Mouse (Mus musculus) left cerebral cortex, adult 9 months (tissue): ENCODE data around the gene Ppl.

Source experiments
- DNase-seq, 2 experiments: peaks; one replicate each; pipeline ENCODE4 v3.0.0; 2022; ENCODE audit warnings: low spot score in 2 of 2

Gene Ppl

DNA sequence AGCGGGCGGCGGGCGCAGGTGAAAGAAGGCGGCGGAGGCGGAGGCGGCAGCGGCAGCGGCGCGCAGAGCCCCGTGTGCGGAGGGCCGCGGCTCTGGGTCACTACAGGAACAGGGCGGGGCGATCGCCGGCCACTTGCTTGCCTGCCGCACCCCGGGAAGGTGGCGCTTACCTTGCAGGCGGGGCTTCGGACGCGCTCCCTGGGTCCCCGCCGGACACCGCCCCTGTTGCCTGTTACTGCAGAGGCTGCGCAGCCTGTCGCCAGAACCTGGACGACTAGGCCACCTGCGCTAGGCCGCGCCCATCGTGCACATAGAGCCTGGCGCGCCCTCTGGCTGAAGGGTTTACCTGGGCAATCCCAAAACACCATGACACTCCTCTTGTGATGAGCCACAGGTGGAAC is at the start of gene Ppl:
Gene Ppl (minus strand): TSS at position 21 of the 401 bp plus-strand sequence.
- no peak for DNase-seq

DNA sequence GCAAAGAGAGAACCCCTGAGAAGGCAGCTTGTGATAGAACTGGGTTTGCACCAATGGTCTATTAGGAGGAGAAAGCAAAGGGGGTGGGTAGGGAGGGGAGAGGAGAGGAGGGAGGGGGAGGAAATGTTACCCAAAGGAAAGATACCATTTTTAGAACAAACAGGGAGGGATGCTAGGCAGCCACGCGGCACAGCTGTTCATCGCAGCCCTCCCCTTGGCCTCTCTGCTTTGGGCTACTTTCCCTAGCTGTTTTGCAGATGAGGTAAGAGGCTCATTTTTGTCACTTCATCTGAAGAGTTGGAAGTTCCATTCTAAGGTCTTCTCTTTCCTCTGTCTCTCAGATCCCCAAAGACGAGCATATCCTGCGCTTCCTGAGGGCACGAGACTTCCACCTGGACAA is 40.4 kb upstream of the Ppl start:
- no peak for DNase-seq

DNA sequence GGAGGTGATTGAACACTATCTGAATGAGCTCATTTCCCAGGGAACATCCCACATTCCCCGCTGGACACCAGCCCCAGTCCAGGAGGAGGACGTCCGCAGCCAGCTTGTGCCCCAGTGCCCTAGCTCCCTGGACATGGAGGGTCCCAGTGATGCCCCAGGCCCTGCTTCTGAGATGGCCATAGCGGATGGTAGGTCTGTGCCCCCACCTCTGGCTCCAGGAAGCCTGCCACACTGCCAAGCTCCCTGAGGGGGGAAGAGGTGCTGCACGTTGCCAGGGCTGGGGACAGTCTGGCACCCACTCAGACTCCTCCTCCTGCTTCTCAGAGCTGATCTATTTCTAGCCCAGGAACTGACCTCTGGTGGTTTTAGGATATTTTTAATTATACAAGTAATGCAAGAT is 36.6 kb upstream of the Ppl start:
- DNase-seq: no peak

DNA sequence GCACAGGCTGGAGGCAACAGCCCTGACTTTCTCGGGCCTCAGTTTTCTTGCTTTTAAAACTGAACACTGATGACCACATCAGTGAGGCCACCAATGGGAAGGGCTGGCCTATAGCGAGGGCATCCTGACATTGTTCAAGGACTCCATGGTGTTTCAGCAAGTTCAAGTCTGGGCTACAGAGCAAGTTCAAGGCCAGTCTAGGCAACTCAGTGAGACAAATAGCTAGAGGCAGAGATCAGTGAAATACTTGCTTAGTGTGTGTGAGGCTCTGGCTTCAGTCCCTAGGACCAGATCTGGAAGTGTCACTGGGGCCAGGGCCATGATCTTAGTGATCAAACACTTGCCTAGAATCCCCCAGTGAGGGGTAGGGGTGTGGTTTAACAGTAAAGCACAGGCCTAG is 35.8 kb upstream of the Ppl start:
- DNase-seq: no peak

DNA sequence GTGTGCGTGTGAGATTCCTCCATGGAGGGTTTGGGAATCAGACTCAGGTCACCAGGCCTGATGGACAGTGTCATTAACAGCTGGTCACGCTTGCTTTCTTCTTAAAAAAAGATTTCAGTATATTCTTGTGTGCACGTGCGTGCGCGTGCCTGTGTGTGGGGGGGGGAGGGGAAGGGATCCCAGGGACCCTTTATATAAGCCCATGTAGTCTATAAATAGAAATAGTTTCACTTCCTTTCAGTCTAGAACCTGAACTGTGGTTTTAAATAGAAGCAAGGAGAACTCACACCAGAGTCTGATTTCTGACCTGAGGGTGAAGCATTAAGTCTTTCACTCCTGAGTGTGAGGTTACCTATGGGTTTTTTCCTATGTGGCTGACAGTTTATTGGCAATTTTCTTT is 32.1 kb upstream of the Ppl start:
- DNase-seq: no peak

DNA sequence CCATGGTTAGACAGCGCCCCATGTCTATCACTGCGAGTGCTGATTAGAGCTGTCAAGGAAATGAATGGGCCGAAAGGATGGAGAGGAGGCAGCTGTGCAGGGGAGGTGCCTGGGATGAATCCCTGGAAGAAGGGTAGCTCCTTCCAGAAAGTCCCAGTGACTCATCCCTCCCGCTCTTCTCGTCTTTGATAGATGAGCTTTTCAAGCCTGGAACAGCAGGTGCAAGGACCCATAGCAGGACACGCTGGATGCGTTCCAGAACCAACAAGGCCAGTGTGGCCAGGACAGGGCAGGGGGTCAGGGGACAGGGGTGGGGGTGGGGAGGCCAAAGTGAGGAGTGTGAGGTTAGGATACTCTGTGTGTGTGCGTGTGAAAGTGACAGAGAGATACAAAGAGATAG is 27.0 kb upstream of the Ppl start:
- peak in 1 of 2 experiments; percentile 30 for DNase-seq

DNA sequence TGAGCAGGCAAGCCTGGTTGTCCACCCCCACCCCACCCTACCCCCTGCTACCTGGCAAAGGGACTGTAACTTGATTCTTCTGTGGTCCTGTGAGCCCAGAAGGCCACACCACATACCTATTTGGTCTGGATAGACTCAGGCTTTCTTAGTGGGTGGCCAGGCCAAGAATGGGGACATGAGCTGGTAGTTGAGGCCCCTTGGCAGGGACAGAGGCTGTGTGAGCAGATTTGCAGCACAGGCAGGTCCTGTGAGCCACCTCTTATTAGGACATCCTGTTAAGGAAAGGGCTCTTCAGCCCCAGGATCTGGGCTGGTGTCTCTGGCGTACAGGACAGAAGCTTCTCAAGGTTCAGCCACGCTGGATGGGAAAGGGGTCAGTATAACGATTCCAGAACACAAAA is 24.9 kb upstream of the Ppl start:
- DNase-seq: no peak

DNA sequence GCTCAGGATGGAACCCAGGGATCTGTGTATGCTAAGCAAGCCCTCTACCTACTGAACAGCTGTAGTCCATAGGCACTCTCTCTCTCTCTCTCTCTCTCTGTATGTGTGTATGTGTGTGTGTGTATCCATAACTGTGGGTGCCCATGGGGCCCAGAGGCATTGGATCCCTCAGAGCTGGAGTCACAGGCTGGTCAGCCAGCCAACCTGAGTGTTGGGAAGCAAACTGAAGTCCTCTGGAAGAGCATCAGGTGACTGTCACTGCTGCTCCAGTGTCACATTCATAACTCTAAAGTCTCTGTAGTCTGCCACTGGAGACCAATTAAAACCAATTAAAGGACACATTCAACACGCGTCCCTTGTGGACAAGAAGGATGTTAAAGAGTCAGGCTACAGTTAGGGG is 24.3 kb upstream of the Ppl start:
- DNase-seq: no peak

DNA sequence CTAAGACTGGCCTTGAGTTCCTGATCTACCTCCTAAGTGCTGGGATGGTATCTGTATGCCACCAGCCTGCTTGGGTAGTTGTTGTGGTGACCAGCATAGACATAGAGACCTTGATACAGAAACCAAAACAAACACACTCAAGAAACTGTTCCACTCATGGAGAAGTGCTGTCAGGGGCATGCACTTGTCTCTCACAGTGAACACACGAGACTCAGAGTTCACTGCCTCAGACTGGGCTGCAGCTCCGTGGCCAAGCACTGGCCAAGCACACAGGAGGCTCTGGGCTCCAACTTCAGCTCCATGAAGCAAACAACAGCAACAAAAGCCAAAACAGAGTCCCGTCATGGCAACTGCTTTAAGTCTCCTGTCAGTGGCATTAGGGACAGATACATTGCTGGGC is 22.8 kb upstream of the Ppl start:
- no peak for DNase-seq

DNA sequence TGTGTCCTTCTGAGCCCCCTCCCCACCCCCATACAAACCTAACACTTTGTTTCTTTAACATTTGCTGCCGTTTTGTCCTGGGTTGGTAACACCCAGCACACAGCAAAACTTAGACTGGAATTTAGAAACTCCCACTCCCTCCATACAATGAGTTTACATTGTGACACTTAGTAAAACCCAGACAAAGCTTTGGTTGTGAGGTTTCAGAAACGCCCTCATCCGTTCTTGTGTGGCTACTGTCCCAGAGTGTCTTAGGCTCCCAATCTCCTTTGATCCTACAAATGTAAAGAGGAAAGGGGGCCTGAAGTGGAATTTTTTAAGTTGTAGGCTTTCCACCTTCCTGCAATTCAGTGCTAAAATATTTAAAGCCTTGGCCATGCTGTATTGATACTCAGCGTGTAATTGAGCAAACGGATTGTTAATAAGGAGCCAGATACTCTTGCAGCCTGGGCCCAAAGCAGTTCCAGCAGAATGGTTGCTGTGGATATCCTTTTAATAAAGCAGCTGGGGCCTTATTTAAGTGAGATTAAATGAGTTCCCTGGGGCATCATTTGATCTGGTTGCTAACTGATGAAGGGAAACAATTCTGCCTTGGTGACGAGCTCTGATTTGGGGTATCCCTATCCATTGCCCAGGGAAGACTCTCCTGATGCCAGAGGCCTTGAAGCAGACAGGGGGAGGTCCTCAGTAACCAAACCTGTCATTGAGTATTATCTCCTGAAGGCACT is 21.2 kb upstream of the Ppl start:
- DNase-seq: no peak

DNA sequence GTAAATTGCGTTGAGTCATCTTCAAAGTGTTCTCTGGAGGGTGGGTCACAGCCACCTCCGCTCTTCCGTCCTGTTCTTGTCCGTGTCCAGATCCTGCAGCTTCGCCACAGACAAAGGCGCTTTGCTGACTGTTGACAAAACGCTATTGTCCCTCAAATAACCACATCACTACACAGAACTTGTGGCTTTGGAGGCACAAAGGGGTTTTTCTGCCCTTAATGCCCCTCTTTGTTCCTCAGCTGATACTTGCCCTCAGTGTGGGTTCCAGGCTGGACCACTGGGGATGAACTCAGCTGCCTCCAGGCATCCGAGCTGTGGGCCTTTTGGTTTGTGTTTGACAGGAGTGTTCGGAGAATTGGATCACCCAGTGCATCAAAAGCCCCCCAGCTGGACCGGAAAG is 18.3 kb upstream of the Ppl start:
- DNase-seq: peak in 1 of 2 experiments; percentile 39

DNA sequence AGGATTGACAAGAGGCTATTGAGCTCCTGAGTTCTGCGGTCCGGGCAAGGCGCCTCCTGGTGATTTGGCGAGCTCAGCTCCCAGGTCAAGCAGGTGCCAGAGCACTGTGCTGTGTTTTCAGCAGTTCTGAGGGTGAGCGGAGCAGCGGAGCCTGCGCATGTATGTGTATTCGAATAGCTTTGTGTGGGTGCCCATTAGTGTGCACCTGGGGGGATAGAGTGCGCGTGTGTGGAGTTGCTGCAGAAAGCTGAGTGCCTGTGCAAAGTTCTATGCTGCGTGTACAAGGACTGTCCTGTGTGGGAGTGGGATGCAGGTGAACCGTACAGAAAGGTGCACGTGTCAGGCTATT is 14.8 kb upstream of the Ppl start, which contains the start of gene Sec14l5:
Gene Sec14l5 (plus strand): TSS at position 73 of the 349 bp plus-strand sequence.
- DNase-seq: no peak

DNA sequence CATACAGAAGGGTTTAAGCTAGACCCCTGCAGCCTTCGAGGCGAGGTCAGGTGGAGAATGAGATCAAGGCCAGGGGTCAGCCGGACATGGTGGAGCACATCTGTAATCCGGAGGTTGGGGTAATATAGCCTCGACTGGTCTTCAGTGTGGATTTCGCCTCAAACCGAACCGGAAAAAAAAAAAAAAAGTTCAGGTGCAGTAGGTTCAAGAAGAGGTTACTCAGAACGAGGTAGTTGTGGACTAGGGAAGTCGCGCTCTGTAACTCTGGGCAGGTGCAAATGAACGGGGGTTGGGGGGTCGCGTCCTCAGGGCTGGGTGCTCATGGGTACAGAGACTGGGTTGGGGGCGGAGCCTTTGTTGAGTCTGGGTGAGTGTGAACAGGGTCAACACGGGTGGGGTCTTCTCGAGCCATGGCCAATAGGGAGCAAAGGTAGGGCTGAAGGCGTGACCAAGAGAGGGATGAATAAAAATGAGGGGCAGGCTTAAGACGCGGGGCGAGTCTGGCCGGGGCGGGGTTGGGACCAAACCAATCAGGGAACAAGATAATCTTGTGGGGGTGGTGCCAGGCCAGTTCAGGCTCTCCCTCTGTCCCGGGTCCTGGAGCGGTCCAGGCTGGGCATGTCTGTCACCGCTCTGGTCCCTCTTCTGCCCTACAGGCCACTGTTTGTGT is 14.3 kb upstream of the Ppl start:
- peak; percentile 44 to 68 for DNase-seq

DNA sequence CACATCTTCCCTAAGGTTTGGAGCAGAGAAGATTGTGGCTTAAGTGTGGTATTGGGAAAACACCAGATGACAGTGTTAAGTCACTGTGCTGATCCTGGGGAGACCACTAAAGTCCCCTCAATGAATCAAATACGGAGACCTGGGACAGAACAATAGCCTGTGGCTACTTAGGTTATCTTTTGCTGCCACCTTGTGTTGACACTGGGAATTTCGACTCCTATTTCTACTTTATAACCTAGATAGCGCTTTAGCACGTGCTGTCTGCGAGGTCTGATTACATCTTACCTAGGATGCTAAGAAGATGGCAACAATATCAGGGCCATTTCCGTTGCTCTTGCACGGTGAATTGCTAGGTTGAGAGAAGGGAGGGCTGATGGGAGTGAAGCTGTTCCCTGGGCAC is 13.3 kb upstream of the Ppl start:
- DNase-seq: peak in 1 of 2 experiments; percentile 89

DNA sequence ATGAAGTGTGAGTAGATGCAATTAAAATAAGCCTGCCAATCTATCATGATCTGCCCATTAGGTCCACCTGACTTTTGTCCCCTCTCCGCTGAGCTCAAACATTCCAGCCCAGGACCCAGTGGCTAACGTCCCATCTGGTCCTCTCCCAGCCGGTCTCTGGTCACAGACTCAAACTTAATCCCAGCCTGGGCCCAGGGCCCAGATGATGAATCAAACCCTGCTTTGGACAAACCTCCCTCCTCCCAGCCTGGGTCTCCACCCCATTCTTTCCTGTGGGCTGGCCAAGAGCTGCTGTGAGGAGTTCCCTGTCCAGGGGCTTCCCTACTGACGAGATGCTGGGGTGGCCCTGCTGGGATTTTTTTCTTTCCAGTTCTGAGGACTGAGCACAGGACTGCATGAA is 7.5 kb upstream of the Ppl start:
- DNase-seq: no peak

DNA sequence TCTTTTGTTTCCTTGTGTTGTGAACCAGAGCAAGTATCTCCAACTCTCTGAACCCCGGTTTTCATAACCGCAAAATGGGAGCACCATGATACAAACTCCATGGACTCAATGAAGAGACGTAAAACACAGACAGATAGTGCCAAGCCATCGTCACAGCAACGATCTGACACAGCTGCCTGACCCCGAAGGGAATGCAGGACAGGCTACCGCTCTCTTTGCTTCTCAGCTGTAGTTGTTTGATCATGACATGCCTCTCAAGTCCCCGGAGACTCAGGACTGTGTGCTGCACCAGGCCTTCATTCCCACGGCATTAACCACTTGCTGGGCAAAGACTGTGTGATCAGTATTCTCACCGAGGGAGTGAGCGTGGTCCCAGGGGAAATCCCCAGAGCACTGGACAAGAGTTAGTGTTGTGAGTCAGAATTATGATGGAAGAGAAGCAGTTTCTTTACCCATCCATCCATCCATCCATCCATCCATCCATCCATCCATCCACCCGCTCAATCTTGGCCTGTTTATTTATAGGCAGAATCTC is 4.9 kb upstream of the Ppl start:
- no peak for DNase-seq

DNA sequence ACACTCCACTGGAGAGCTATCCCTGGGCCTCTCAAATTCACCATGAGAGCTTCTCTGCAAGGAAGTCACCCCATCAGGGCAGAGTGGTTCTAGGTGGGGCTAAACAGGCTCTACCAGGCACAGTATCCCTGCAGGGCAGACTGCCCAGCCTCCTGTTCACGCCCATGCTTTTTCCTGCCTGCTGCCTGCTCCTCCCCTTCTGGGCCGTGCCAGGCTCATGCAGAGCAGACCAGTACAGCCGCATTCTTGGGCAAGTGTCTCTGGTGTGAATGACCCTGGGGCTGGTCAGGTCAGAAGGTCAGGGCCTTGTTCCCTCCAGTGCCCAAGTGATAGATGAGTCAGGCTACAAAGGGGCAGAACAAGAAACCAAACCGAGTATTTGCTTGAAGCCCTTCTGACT is 4.3 kb upstream of the Ppl start:
- no peak for DNase-seq

DNA sequence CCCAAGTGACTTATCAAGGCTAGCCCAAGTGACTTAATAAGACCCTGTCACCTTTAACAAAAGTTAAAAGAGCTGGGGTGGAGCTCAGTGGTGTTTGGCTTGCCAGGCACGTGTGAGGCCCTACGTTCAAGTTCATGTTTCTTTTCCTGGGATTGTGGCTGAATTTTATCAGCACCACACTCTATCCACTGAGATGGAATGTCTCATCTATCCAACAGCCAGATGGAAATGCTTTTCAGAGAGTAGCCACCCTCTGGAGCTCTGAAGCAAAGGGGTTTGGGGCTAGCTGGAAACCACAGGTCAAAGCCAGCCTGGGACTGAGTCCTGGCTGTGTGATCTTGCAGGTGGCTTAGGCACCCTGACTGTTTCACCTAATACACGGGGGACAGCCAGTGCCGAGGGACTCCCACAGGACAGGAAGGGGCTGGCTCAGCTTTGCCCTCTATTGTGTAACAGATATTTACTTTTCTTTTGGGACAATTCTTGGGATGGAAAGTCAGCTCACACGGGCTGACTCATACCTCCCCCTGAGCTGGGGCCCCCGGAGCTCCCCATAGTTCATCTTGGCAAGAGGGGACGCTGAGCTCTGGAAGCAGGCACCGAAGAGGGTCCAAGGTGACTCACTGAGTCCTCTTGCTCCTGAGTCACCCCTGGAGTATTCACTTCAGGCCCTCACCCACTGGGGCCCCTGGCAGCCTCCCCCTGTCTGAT is 3.5 kb upstream of the Ppl start:
- DNase-seq: no peak

DNA sequence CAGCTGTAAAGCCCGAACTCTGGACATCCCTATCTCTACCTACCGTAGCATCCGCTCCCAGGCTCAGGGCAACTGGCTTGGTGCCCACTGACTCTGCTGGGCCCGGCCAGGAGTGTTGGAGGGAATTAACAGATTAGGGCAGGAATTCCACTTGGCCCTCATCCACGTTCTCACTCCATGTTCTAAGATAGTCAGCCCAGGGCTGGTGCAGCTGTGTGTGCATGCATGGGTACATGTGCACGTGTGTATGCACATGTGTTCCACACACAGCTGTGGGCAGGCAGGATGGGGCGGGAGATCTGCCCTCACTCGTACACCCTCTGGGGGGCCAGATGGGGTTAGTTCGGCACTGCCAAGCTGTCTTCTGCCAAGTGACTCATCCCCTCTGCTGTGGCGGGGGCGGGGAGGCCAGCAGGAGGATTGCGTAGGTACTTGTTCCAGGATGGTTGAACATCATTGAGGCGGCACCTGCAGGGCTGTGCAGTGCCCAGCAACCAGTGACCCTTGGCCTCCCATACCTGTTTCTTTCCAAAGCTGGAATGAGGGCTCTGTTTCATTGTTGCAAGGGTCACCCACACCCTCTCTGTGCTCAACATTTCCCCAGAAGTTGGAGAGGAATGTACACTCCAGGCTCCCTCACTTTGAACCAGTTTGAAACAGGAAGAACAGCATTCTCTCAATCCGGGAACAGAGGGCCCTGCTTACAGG is 2.6 kb upstream of the Ppl start:
- peak in 1 of 2 experiments; percentile 54 for DNase-seq

DNA sequence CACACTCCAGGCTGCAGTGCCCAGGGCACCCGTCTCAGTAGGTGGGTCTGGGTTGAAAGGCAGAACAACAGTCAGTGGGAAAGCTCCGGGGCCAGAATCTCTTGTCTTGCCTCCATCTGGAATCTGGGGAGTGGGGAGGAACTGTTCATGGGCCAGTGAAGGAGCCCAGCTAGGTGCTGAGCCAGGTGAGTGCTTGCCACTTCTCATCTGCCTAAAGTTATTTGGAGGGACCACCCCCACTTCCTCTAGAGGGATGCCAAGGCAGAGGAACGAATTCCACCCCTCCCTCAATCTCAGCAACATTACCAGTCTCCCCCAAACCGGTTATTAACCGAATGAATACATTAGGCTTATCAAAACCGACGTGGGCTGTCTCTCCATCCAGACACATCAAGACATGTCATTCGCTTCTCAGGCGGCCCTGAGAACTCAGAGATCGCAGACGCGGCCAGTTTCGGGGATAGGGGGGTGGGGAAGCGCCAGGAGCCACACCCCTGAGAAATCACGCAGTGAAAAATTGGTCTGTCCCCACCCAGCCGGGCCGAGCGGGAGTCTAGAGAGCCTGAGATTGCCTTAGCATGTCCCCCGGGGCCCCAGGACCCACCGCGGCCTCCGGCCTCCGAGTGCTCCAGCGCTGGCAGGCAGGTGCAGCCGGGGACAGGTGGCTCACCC is 834 bp downstream of the Ppl start:
- no peak for DNase-seq

DNA sequence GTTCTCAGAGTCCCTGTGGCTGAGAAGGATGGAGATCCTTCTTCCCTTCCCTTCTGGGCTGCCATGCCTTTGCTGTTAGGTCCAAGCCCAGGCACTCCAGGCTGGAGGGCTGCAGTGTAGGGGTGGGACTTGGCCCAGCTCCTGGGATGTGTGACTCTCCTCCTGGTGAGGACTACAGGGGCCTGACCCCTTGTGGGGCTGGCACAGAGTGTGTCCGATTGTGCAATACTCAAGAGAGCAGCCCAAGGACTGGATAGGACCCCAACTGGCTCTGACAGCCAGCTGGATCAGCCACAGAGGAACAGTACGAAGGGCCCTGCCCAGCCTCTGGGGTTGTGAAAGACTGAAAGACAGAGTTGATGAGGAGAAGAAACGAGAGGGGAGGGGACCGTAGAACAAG is 1.5 kb downstream of the Ppl start:
- no peak for DNase-seq

DNA sequence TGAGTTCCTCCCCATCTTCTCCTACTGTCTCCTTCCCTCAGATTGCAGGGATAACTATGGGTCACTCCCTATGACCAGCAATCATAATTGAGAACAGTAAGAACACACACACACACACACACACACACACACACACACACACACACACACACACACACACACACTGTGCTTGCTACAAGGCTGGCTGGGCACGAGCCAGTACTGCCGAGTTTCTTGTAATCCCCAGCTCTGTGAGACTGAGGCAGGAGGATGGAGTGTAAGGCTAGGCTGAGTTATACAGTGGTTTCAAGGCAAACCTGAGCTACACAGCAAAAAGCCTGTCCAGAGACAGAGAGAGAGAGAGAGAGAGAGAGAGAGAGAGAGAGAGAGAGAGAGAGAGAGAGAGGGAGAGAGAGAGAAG is 2.0 kb downstream of the Ppl start:
- DNase-seq: no peak
